Mouse (Mus musculus) stomach, embryonic 14.5 days (tissue): Measurements from ENCODE around the gene Snx14. TPM values are rescaled to one million over a fixed set of nuclear protein-coding genes. Genes with fewer than 3 reads are reported as not detected.

ENCODE experiments used
- ATAC-seq: fragments of 200-750 bp; cut with Nextera tagmentation; 2 replicates; pipeline ENCODE4 v1.8.0; 2017; ENCODE audit warnings: low read depth, moderate TSS enrichment; ENCODE audit not compliant: insufficient number of reproducible peaks, insufficient read depth, low FRiP score
- H3K27ac ChIP-seq: fragments of 300-500 bp; sonication (generic); 2 replicates; pipeline ENCODE4 v1.5.1; 2014; ENCODE audit warnings: mild to moderate bottlenecking, low read length, moderate library complexity, mixed read lengths
- H3K27me3 ChIP-seq: fragments of 300-500 bp; sonication (generic); 2 replicates; pipeline ENCODE4 v1.6.1; 2014; ENCODE audit warnings: low read length, control low read depth, mixed read lengths; ENCODE audit not compliant: control insufficient read depth, insufficient read depth
- H3K36me3 ChIP-seq: fragments of 300-500 bp; sonication (generic); 2 replicates; pipeline ENCODE4 v1.6.1; 2014; ENCODE audit warnings: mild to moderate bottlenecking, control low read depth, low read length, moderate library complexity, mixed read lengths; ENCODE audit not compliant: control insufficient read depth, insufficient read depth
- H3K4me1 ChIP-seq: fragments of 300-500 bp; sonication (generic); 2 replicates; pipeline ENCODE4 v1.6.1; 2014; ENCODE audit warnings: low read length, control low read depth, mixed read lengths; ENCODE audit not compliant: control insufficient read depth, insufficient read depth
- H3K4me2 ChIP-seq: fragments of 300-500 bp; sonication (generic); replicated peaks from 2 replicates; pipeline ENCODE4 v1.6.1; 2014; ENCODE audit warnings: low read depth, low read length, control low read depth
- H3K4me3 ChIP-seq: fragments of 300-500 bp; sonication (generic); 2 replicates; pipeline ENCODE4 v1.5.1; 2014; ENCODE audit warnings: low read depth, low read length, control low read depth
- H3K9ac ChIP-seq: fragments of 300-500 bp; sonication (generic); replicated peaks from 2 replicates; pipeline ENCODE4 v1.6.1; 2014; ENCODE audit warnings: low read depth, mild to moderate bottlenecking, control low read depth, low read length, moderate library complexity, mixed read lengths
- H3K9me3 ChIP-seq: fragments of 300-500 bp; sonication (generic); 2 replicates; pipeline ENCODE4 v1.6.1; 2016; ENCODE audit warnings: low read depth, low read length, control low read depth; ENCODE audit not compliant: control insufficient read depth
- WGBS: fragments of 180-500 bp; shearing (Covaris S2); extraction: QIAGEN DNeasy Blood & Tissue Kit; methylation state at CpG from one replicate; pipeline ENCODE4 v1.1.7; 2014; 5-methylcytosine and 5-hydroxymethylcytosine counted together
- polyA plus RNA-seq: library from polyadenylated mRNA; unstranded; fragments of >200 nt; fragmentation: Nextera tagmentation; extraction: Ambion mirVana; gene quantifications from 2 replicates; pipeline ENCODE4 v1.2.1, GENCODE M21; 2014

Gene Snx14
- polyA plus RNA-seq, 1 experiment from 2014 or later = 26.1 TPM

GRCm38 (mm10) chr9:88350317-88350716, 88.4 kb downstream of the Snx14 start:
- 75% methylated on average over 1 of the region's 1 CpGs for WGBS
- no peak for ATAC-seq
- H3K27ac ChIP-seq = no peak overlapping the region

DNA sequence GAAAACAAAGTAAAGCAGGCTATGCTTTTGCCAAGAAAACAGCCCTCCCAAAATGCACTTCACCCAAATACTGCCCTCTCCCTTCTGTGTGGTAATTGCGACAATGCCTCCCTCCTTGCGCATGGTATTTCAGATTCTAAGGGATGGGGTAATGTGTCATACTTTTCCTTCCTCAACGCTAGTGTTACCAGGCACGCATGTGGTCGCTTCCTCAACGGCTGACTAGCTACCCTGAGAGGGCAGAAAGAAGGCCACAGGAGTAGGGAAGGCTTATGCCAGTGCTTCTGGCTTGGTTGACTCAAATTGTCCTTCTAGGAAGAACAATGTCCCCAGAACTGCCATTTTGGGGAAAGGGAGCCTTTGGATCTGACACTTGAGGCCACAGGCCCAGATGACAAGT, 90.1 kb downstream of the Snx14 start:
- H3K9me3 ChIP-seq = no peaks in the 10 kb centered on the region
- no peak overlapping the region for H3K4me2 ChIP-seq
- H3K4me1 ChIP-seq = 0 out of 2 replicates have a peak, but pooled peaks cover 2% of the 10 kb centered on the region
- no peak overlapping the region for H3K27ac ChIP-seq
- H3K27me3 ChIP-seq = no peaks in the 10 kb centered on the region
- ATAC-seq = no peak
- 78% methylated on average over 6 of the region's 6 CpGs for WGBS
- H3K4me3 ChIP-seq = no peak overlapping the region
- H3K36me3 ChIP-seq = no peaks in the 10 kb centered on the region
- H3K9ac ChIP-seq = no peak overlapping the region

More at GRCm38 (mm10) chr9:88350317-88350716, 88.4 kb downstream of the Snx14 start:
- H3K4me1 ChIP-seq = 0 out of 2 replicates have a peak, but pooled peaks cover 2% of the 10 kb centered on the region
- no peaks in the 10 kb centered on the region for H3K36me3 ChIP-seq
- no peak overlapping the region for H3K9ac ChIP-seq
- H3K4me2 ChIP-seq = no peak overlapping the region
- no peaks in the 10 kb centered on the region for H3K27me3 ChIP-seq
- H3K9me3 ChIP-seq = no peaks in the 10 kb centered on the region
- no peak overlapping the region for H3K4me3 ChIP-seq

- Histone ChIP-seq H3K4me1 (0 out of 2 replicates have a peak, but pooled peaks cover 2% of the 10 kb centered on the region), H3K36me3 (no peaks in the 10 kb centered on the region), H3K9ac (no peak overlapping the region), H3K4me2 (no peak overlapping the region), H3K27ac (no peak overlapping the region), H3K27me3 (no peaks in the 10 kb centered on the region), H3K9me3 (no peaks in the 10 kb centered on the region), H3K4me3 (no peak overlapping the region)
- no peak for ATAC-seq
- WGBS = 76% methylated on average over 5 of the region's 5 CpGs
These were observed 91.9 kb downstream of the Snx14 start for GRCm38 (mm10) chr9:88346857-88347256.

GRCm38 (mm10) chr9:88344424-88344823, 94.3 kb downstream of the Snx14 start:
- Histone ChIP-seq H3K27me3 (no peaks in the 10 kb centered on the region), H3K4me1 (no peaks in the 10 kb centered on the region), H3K9me3 (no peaks in the 10 kb centered on the region), H3K27ac (no peak overlapping the region), H3K36me3 (no peaks in the 10 kb centered on the region), H3K4me2 (no peak overlapping the region), H3K4me3 (no peak overlapping the region), H3K9ac (no peak overlapping the region)
- no peak for ATAC-seq
- WGBS = 81% methylated on average over 2 of the region's 2 CpGs

GRCm38 (mm10) chr9:88342701-88343100, 96.1 kb downstream of the Snx14 start:
- no peak overlapping the region for H3K4me2 ChIP-seq
- no peaks in the 10 kb centered on the region for H3K36me3 ChIP-seq
- H3K27ac ChIP-seq = no peak overlapping the region
- H3K9ac ChIP-seq = no peak overlapping the region
- H3K9me3 ChIP-seq = no peaks in the 10 kb centered on the region
- ATAC-seq = no peak
- H3K4me1 ChIP-seq = no peaks in the 10 kb centered on the region
- no peak overlapping the region for H3K4me3 ChIP-seq
- H3K27me3 ChIP-seq = no peaks in the 10 kb centered on the region
- WGBS = 77% methylated on average over 3 of the region's 3 CpGs

DNA sequence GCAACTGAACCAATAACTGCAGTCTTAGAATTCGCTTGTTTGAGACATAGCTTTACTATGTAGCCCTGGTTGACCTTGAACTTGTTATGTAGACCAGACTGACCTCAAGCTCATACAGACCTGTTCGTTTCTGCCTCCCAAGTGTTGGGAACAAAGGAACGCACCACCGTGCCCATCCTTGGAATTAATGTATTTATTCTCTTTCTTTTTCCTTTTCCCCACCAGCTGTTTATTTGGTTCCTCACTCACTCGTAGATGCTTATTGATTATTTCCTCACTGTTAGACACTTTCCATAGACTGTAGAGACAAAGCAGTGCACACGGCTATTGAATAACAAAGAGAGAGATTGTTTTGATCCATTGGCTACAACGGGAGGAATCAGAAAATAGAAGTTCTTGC, 96.5 kb downstream of the Snx14 start:
- no peaks in the 10 kb centered on the region for H3K36me3 ChIP-seq
- H3K9ac ChIP-seq = no peak overlapping the region
- no peaks in the 10 kb centered on the region for H3K9me3 ChIP-seq
- no peak overlapping the region for H3K27ac ChIP-seq
- no peaks in the 10 kb centered on the region for H3K27me3 ChIP-seq
- 80% methylated on average over 7 of the region's 7 CpGs for WGBS
- ATAC-seq = no peak
- H3K4me3 ChIP-seq = no peak overlapping the region
- no peak overlapping the region for H3K4me2 ChIP-seq
- H3K4me1 ChIP-seq = no peaks in the 10 kb centered on the region

GRCm38 (mm10) chr9:88340819-88341218, 97.9 kb downstream of the Snx14 start:
- no peaks in the 10 kb centered on the region for H3K4me1 ChIP-seq
- ATAC-seq = no peak
- no peak overlapping the region for H3K4me2 ChIP-seq
- H3K4me3 ChIP-seq = no peak overlapping the region
- WGBS = 81% methylated on average over 3 of the region's 3 CpGs
- H3K9me3 ChIP-seq = no peaks in the 10 kb centered on the region
- H3K9ac ChIP-seq = no peak overlapping the region
- H3K36me3 ChIP-seq = no peaks in the 10 kb centered on the region
- H3K27ac ChIP-seq = no peak overlapping the region
- H3K27me3 ChIP-seq = no peaks in the 10 kb centered on the region

DNA sequence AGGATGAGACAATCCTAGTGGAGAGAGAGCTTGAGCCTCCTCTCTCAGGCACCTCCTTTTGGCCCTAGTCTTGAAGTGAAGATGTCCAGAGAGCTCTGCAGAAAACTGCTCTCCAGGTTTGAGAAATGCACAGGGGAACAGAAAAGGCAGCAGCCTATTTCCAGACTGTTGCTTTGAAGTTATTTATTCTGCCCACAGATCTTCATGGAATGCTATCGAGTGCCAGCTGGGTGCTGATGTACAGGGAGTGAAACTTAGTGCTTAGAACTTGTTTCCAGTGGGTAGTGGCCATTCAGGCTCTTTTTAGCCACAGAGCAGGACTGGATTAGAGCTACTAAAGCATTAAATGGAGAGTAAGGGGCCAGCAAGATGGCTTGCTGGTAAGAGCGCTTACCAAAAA, 102.9 kb downstream of the Snx14 start:
- Histone ChIP-seq H3K27ac (no peak overlapping the region), H3K36me3 (no peaks in the 10 kb centered on the region), H3K9ac (no peak overlapping the region), H3K4me1 (no peaks in the 10 kb centered on the region), H3K4me3 (no peak overlapping the region), H3K4me2 (no peak overlapping the region), H3K9me3 (no peaks in the 10 kb centered on the region), H3K27me3 (no peaks in the 10 kb centered on the region)
- ATAC-seq = no peak
- WGBS = 69% methylated on average over 1 of the region's 2 CpGs

DNA sequence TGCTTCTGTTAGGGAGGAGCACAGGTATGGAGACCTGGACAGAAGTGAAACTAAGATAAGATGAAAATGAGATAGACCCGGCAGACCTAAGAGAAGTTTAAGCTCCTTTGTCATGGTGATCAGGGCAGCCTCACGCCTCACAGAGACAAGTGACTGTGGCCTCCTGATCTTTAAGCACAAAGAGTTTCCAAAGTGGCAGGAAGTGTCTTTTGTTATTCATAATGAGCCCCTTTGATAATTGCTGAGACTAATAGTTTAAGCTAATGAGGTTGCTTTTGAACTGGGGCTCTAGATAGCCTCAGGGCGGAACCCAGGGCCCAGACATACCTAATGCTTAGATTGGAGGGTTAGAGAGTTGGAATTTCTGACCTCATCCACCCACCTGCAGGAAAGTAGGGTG, 106.3 kb downstream of the Snx14 start:
- Histone ChIP-seq H3K4me3 (no peak overlapping the region), H3K27ac (no peak overlapping the region), H3K4me1 (no peaks in the 10 kb centered on the region), H3K27me3 (no peaks in the 10 kb centered on the region), H3K9me3 (no peaks in the 10 kb centered on the region), H3K4me2 (no peak overlapping the region), H3K36me3 (no peaks in the 10 kb centered on the region), H3K9ac (no peak overlapping the region)
- 52% methylated on average over 3 of the region's 3 CpGs for WGBS
- ATAC-seq = no peak
